Mouse (Mus musculus): ENCODE data around the gene Mxra8. TPM values are rescaled to one million over a fixed set of nuclear protein-coding genes. Genes with fewer than 3 reads are reported as not detected.

Mxra8 gene
- polyA plus RNA-seq, 1 experiment from 2014 or later: 50.2 TPM

- Histone ChIP-seq H3K9me3 (replicated peaks) (no peaks in the 10 kb centered on the region), H3K4me3 (peak overlapping the region; percentile 82), H3K27me3 (replicated peaks) (no peaks in the 10 kb centered on the region), H3K4me2 (peak overlapping the region; percentile 97), H3K36me3 (peaks cover 39% of the 10 kb centered on the region), H3K4me1 (replicated peaks) (peaks cover 41% of the 10 kb centered on the region), H3K27ac (ENCODE audit: poor library complexity, severe bottlenecking) (peak overlapping the region; percentile 93), H3K9ac (peak overlapping the region; percentile 88)
- under 1% methylated on average over 54 of the region's 56 CpGs for WGBS
- peak; percentile 94 for ATAC-seq (ENCODE audit: insufficient number of reproducible peaks, low FRiP score)
Observed at GRCm38 (mm10) chr4:155892017-155892416, 52.5 kb downstream of the Mxra8 start.

GRCm38 (mm10) chr4:155892438-155893211, 53.1 kb downstream of the Mxra8 start:
- H3K9me3 ChIP-seq (replicated peaks): no peaks in the 10 kb centered on the region
- H3K4me1 ChIP-seq (replicated peaks): peaks cover 41% of the 10 kb centered on the region
- H3K9ac ChIP-seq: peak overlapping the region; percentile 88
- 6% methylated on average over 37 of the region's 37 CpGs for WGBS
- peaks cover 36% of the 10 kb centered on the region for H3K36me3 ChIP-seq
- H3K4me3 ChIP-seq: peak overlapping the region; percentile 82
- H3K4me2 ChIP-seq: peak overlapping the region; percentile 97
- peak overlapping the region; percentile 93; the same call in 1 of the 2 replicates for H3K27ac ChIP-seq (ENCODE audit: poor library complexity, severe bottlenecking)
- peak; percentile 27 for ATAC-seq (ENCODE audit: insufficient number of reproducible peaks, low FRiP score)
- H3K27me3 ChIP-seq (replicated peaks): no peaks in the 10 kb centered on the region

GRCm38 (mm10) chr4:155893212-155893690, 53.8 kb downstream of the Mxra8 start:
- 74% methylated on average over 8 of the region's 8 CpGs for WGBS
- H3K9ac ChIP-seq: peak overlapping the region; percentile 88

More at GRCm38 (mm10) chr4:155893212-155893690, 53.8 kb downstream of the Mxra8 start:
- Histone ChIP-seq H3K27me3 (replicated peaks) (no peaks in the 10 kb centered on the region), H3K4me1 (replicated peaks) (peaks cover 41% of the 10 kb centered on the region), H3K9me3 (replicated peaks) (no peaks in the 10 kb centered on the region), H3K4me2 (peak overlapping the region; percentile 97), H3K27ac (ENCODE audit: poor library complexity, severe bottlenecking) (no peak overlapping the region), H3K36me3 (peaks cover 33% of the 10 kb centered on the region), H3K4me3 (peak overlapping the region; percentile 82)
- ATAC-seq (ENCODE audit: insufficient number of reproducible peaks, low FRiP score): no peak

Small RNA genes lying within 50 kb of the gene (microRNA-seq; reads per million reads assigned to microRNA genes)
- not detected for gene Gm27743

Other genes with a start within 250 kb of the Mxra8 start
- gene Slc35e2, start 238.3 kb upstream of the Mxra8 start, polyA plus RNA-seq (2016; fragmentation: Nextera tagmentation; extraction: Ambion mirVana): 8.9 and 9.1 TPM in 2 replicates
- 51.8 and 52.3 TPM in 2 replicates for gene Cdk11b, start 214.8 kb upstream of the Mxra8 start, polyA plus RNA-seq (2016; fragmentation: Nextera tagmentation; extraction: Ambion mirVana)
- not detected in 2 replicates for gene Gm10563, start 194.3 kb upstream of the Mxra8 start, polyA plus RNA-seq (2016; fragmentation: Nextera tagmentation; extraction: Ambion mirVana)
- 72.0 and 75.7 TPM in 2 replicates for gene Mmp23, start 186.3 kb upstream of the Mxra8 start, polyA plus RNA-seq (2016; fragmentation: Nextera tagmentation; extraction: Ambion mirVana)
- gene Mib2, start 170.5 kb upstream of the Mxra8 start, polyA plus RNA-seq (2016; fragmentation: Nextera tagmentation; extraction: Ambion mirVana): 21.7 and 22.4 TPM in 2 replicates
- 5.2 and 5.5 TPM in 2 replicates for gene Fndc10, start 145.3 kb upstream of the Mxra8 start, polyA plus RNA-seq (2016; fragmentation: Nextera tagmentation; extraction: Ambion mirVana)
- 111 and 116 TPM in 2 replicates for gene Ssu72, start 134.9 kb upstream of the Mxra8 start, polyA plus RNA-seq (2016; fragmentation: Nextera tagmentation; extraction: Ambion mirVana)
- gene Tmem240, start 104.9 kb upstream of the Mxra8 start, polyA plus RNA-seq (2016; fragmentation: Nextera tagmentation; extraction: Ambion mirVana): 0.63 and 0.67 TPM in 2 replicates
- 102 and 104 TPM in 2 replicates for gene Atad3a, start 78.6 kb upstream of the Mxra8 start, polyA plus RNA-seq (2016; fragmentation: Nextera tagmentation; extraction: Ambion mirVana)
- 1.7 TPM in 2 replicates for gene Vwa1, start 65.0 kb upstream of the Mxra8 start, polyA plus RNA-seq (2016; fragmentation: Nextera tagmentation; extraction: Ambion mirVana)
- 7.0 and 7.2 TPM in 2 replicates for gene Tmem88b, start 53.8 kb upstream of the Mxra8 start, polyA plus RNA-seq (2016; fragmentation: Nextera tagmentation; extraction: Ambion mirVana)
- gene Ankrd65, start 49.2 kb upstream of the Mxra8 start, polyA plus RNA-seq (2016; fragmentation: Nextera tagmentation; extraction: Ambion mirVana): not detected in 2 replicates
- 137 and 151 TPM in 2 replicates for gene Mrpl20, start 36.8 kb upstream of the Mxra8 start, polyA plus RNA-seq (2016; fragmentation: Nextera tagmentation; extraction: Ambion mirVana)
- 137 TPM in 2 replicates for gene Ccnl2, start 27.2 kb upstream of the Mxra8 start, polyA plus RNA-seq (2016; fragmentation: Nextera tagmentation; extraction: Ambion mirVana)
- 128 and 132 TPM in 2 replicates for gene Aurkaip1, start 8.4 kb upstream of the Mxra8 start, polyA plus RNA-seq (2016; fragmentation: Nextera tagmentation; extraction: Ambion mirVana)
- gene Dvl1, start 7.7 kb downstream of the Mxra8 start, polyA plus RNA-seq (2016; fragmentation: Nextera tagmentation; extraction: Ambion mirVana): 9.4 and 10.1 TPM in 2 replicates
- 0.13 and 0.19 TPM in 2 replicates for gene Tas1r3, start 23.7 kb downstream of the Mxra8 start, polyA plus RNA-seq (2016; fragmentation: Nextera tagmentation; extraction: Ambion mirVana)
- gene Cptp, start 29.8 kb downstream of the Mxra8 start, polyA plus RNA-seq (2016; fragmentation: Nextera tagmentation; extraction: Ambion mirVana): 9.2 and 10.1 TPM in 2 replicates
- 37.8 and 38.3 TPM in 2 replicates for gene Ints11, start 29.9 kb downstream of the Mxra8 start, polyA plus RNA-seq (2016; fragmentation: Nextera tagmentation; extraction: Ambion mirVana)
- 31.2 and 31.5 TPM in 2 replicates for gene Pusl1, start 52.1 kb downstream of the Mxra8 start, polyA plus RNA-seq (2016; fragmentation: Nextera tagmentation; extraction: Ambion mirVana)
- 13.8 and 14.2 TPM in 2 replicates for gene Acap3, start 52.1 kb downstream of the Mxra8 start, polyA plus RNA-seq (2016; fragmentation: Nextera tagmentation; extraction: Ambion mirVana)
- gene Ube2j2, start 104.2 kb downstream of the Mxra8 start, polyA plus RNA-seq (2016; fragmentation: Nextera tagmentation; extraction: Ambion mirVana): 101 and 107 TPM in 2 replicates
- gene C1qtnf12, start 122.6 kb downstream of the Mxra8 start, polyA plus RNA-seq (2016; fragmentation: Nextera tagmentation; extraction: Ambion mirVana): 21.1 and 23.8 TPM in 2 replicates
- gene B3galt6, start 153.0 kb downstream of the Mxra8 start, polyA plus RNA-seq (2016; fragmentation: Nextera tagmentation; extraction: Ambion mirVana): 10.3 and 11.0 TPM in 2 replicates
- 138 and 140 TPM in 2 replicates for gene Sdf4, start 153.2 kb downstream of the Mxra8 start, polyA plus RNA-seq (2016; fragmentation: Nextera tagmentation; extraction: Ambion mirVana)
- gene Tnfrsf4, start 174.2 kb downstream of the Mxra8 start, polyA plus RNA-seq (2016; fragmentation: Nextera tagmentation; extraction: Ambion mirVana): 0.37 TPM in 1 of 2 replicates, not detected in the other
- gene Tnfrsf18, start 186.5 kb downstream of the Mxra8 start, polyA plus RNA-seq (2016; fragmentation: Nextera tagmentation; extraction: Ambion mirVana): 1.9 and 2.1 TPM in 2 replicates
- gene Ttll10, start 219.7 kb downstream of the Mxra8 start, polyA plus RNA-seq (2016; fragmentation: Nextera tagmentation; extraction: Ambion mirVana): 0.14 and 0.24 TPM in 2 replicates